Mouse (Mus musculus) MEL (cell line): ENCODE results near the gene Msl1. TPM values are rescaled to one million over a fixed set of nuclear protein-coding genes. Genes with fewer than 3 reads are reported as not detected.

Experiments
- DNase-seq: peaks from one replicate; pipeline ENCODE4 v3.0.0; 2011; ENCODE audit warnings: low read depth, low spot score
- H3K27ac ChIP-seq: 2 replicates; pipeline ENCODE4 v1.5.1; 2012; ENCODE audit warnings: low read depth, mild to moderate bottlenecking, control low read depth, low read length, moderate library complexity; ENCODE audit not compliant: control insufficient read depth
- H3K27me3 ChIP-seq, 2 experiments: fragments of 150-350 bp in 1 of 2; sonication (generic) in 1 of 2; 2 replicates each; pipeline ENCODE4 v1.6.1; 2012; ENCODE audit warnings: low read length in 2 of 2, mild to moderate bottlenecking in 2 of 2, improper control_type of control experiment in 1 of 2, moderate library complexity in 1 of 2; ENCODE audit not compliant: insufficient read depth in 2 of 2, control insufficient read depth in 1 of 2
- H3K36me3 ChIP-seq, 2 experiments: 2 replicates each; pipeline ENCODE4 v1.6.1; 2012 to 2014; ENCODE audit warnings: low read length in 2 of 2, improper control_type of control experiment in 1 of 2, inconsistent platforms in 1 of 2, mild to moderate bottlenecking in 1 of 2; ENCODE audit not compliant: insufficient read depth in 2 of 2, control insufficient read depth in 1 of 2
- H3K4me1 ChIP-seq, 2 experiments: fragments of 150-350 bp in 1 of 2; sonication (generic) in 1 of 2; 2 replicates each; pipeline ENCODE4 v1.6.1; 2012; ENCODE audit warnings: low read length in 2 of 2, improper control_type of control experiment in 1 of 2, mild to moderate bottlenecking in 1 of 2; ENCODE audit not compliant: insufficient read depth in 2 of 2, control insufficient read depth in 1 of 2
- H3K4me3 ChIP-seq, 2 experiments: fragments of 150-350 bp in 1 of 2; sonication (generic) in 1 of 2; 2 replicates each; pipeline ENCODE4 v1.5.1; 2012; ENCODE audit warnings: low read depth in 2 of 2, low read length in 2 of 2, mild to moderate bottlenecking in 2 of 2, moderate library complexity in 2 of 2, control low read depth in 1 of 2, improper control_type of control experiment in 1 of 2; ENCODE audit not compliant: control insufficient read depth in 1 of 2, insufficient read depth in 1 of 2
- H3K79me2 ChIP-seq: 2 replicates; pipeline ENCODE4 v1.6.1; 2012; ENCODE audit warnings: mild to moderate bottlenecking, low read length, moderate library complexity; ENCODE audit not compliant: control insufficient read depth, poor library complexity, insufficient read depth
- H3K9ac ChIP-seq: 2 replicates; pipeline ENCODE4 v1.6.1; 2012; ENCODE audit warnings: low read depth, mild to moderate bottlenecking, control low read depth, low read length, moderate library complexity; ENCODE audit not compliant: control insufficient read depth, poor library complexity, severe bottlenecking
- H3K9me3 ChIP-seq: fragments of 150-350 bp; sonication (generic); replicated peaks from 2 replicates; pipeline ENCODE4 v1.6.1; 2012; ENCODE audit warnings: mild to moderate bottlenecking, low read length, improper control_type of control experiment, moderate library complexity; ENCODE audit not compliant: insufficient read depth
- BHLHE40 ChIP-seq: IDR thresholded peaks from 2 replicates; pipeline ENCODE4 v1.6.1; 2012; ENCODE audit warnings: low read depth, mild to moderate bottlenecking, inconsistent platforms, low read length, improper control_type of control experiment, borderline replicate concordance
- CHD2 ChIP-seq: IDR thresholded peaks from 2 replicates; pipeline ENCODE4 v1.6.1; 2011; ENCODE audit warnings: low read length, improper control_type of control experiment
- CTCF ChIP-seq, 3 experiments: IDR thresholded peaks in 2 of 3; conservative IDR thresholded peaks in 1 of 3; 2 replicates each; pipeline ENCODE4 v1.5.1; 2011 to 2012; ENCODE audit warnings: low read length in 3 of 3, low read depth in 2 of 3, mild to moderate bottlenecking in 2 of 3, improper control_type of control experiment in 1 of 3, inconsistent platforms in 1 of 3, mixed read lengths in 1 of 3, moderate library complexity in 1 of 3; ENCODE audit not compliant: control insufficient read depth in 1 of 3, insufficient read depth in 1 of 3, poor library complexity in 1 of 3, severe bottlenecking in 1 of 3
- E2F4 ChIP-seq: IDR thresholded peaks from 2 replicates; pipeline ENCODE4 v1.6.1; 2011; ENCODE audit warnings: low read depth, low read length, improper control_type of control experiment, borderline replicate concordance
- ELF1 ChIP-seq: IDR thresholded peaks from 2 replicates; pipeline ENCODE4 v1.6.1; 2014; ENCODE audit warnings: low read depth, mild to moderate bottlenecking, inconsistent platforms, low read length, improper control_type of control experiment, moderate library complexity
- EP300 ChIP-seq, 2 experiments: IDR thresholded peaks; 2 replicates each; pipeline ENCODE4 v1.6.1; 2011; ENCODE audit warnings: improper control_type of control experiment in 2 of 2, low read length in 2 of 2, low read depth in 1 of 2, mild to moderate bottlenecking in 1 of 2
- ETS1 ChIP-seq: IDR thresholded peaks from 2 replicates; pipeline ENCODE4 v1.6.1; 2012; ENCODE audit warnings: low read depth, mild to moderate bottlenecking, inconsistent platforms, low read length, improper control_type of control experiment, moderate library complexity
- GABPA ChIP-seq: IDR thresholded peaks from 2 replicates; pipeline ENCODE4 v1.6.1; 2012; ENCODE audit warnings: low read depth, mild to moderate bottlenecking, inconsistent platforms, low read length, improper control_type of control experiment, moderate library complexity
- HCFC1 ChIP-seq: IDR thresholded peaks from 2 replicates; pipeline ENCODE4 v1.6.1; 2012; ENCODE audit warnings: low read depth, mild to moderate bottlenecking, inconsistent platforms, low read length, improper control_type of control experiment, moderate library complexity
- JUND ChIP-seq: IDR thresholded peaks from 2 replicates; pipeline ENCODE4 v1.6.1; 2011; ENCODE audit warnings: low read depth, mild to moderate bottlenecking, improper control_type of control experiment, low read length
- KAT2A ChIP-seq: conservative IDR thresholded peaks from 2 replicates; pipeline ENCODE4 v1.6.1; 2012; ENCODE audit warnings: low read depth, low read length, improper control_type of control experiment, inconsistent platforms
- MAFK ChIP-seq: IDR thresholded peaks from 2 replicates; pipeline ENCODE4 v1.6.1; 2011; ENCODE audit warnings: low read depth, mild to moderate bottlenecking, low read length, improper control_type of control experiment, borderline replicate concordance
- MAX ChIP-seq: IDR thresholded peaks from 2 replicates; pipeline ENCODE4 v1.6.1; 2011; ENCODE audit warnings: low read length, improper control_type of control experiment
- MAZ ChIP-seq: IDR thresholded peaks from 2 replicates; pipeline ENCODE4 v1.6.1; 2012; ENCODE audit warnings: low read depth, mild to moderate bottlenecking, inconsistent platforms, low read length, improper control_type of control experiment
- MEF2A ChIP-seq: IDR thresholded peaks from 2 replicates; pipeline ENCODE4 v1.6.1; 2014; ENCODE audit warnings: low read depth, mild to moderate bottlenecking, inconsistent platforms, low read length, improper control_type of control experiment; ENCODE audit not compliant: poor library complexity, insufficient replicate concordance, severe bottlenecking; ENCODE audit errors: extremely low read depth
- MXI1 ChIP-seq: IDR thresholded peaks from 2 replicates; pipeline ENCODE4 v1.6.1; 2011; ENCODE audit warnings: mild to moderate bottlenecking, low read depth, low read length, improper control_type of control experiment
- MYC ChIP-seq: IDR thresholded peaks from 2 replicates; pipeline ENCODE4 v1.6.1; 2011; ENCODE audit warnings: low read depth, mild to moderate bottlenecking, low read length, improper control_type of control experiment, moderate library complexity
- NRF1 ChIP-seq: IDR thresholded peaks from 2 replicates; pipeline ENCODE4 v1.6.1; 2014; ENCODE audit warnings: low read depth, mild to moderate bottlenecking, inconsistent platforms, low read length, improper control_type of control experiment, moderate library complexity; ENCODE audit not compliant: poor library complexity, insufficient read depth, severe bottlenecking
- POLR2A ChIP-seq, 2 experiments: IDR thresholded peaks; 2 replicates each; pipeline ENCODE4 v1.6.1; 2011 to 2012; ENCODE audit warnings: low read length in 2 of 2, mild to moderate bottlenecking in 2 of 2, control low read depth in 1 of 2, improper control_type of control experiment in 1 of 2, low read depth in 1 of 2, moderate library complexity in 1 of 2; ENCODE audit not compliant: control insufficient read depth in 1 of 2, insufficient read depth in 1 of 2, poor library complexity in 1 of 2
- POLR2AphosphoS2 ChIP-seq: IDR thresholded peaks from 2 replicates; pipeline ENCODE4 v1.6.1; 2011; ENCODE audit warnings: low read length, improper control_type of control experiment
- POLR2AphosphoS5 ChIP-seq: IDR thresholded peaks from 2 replicates; pipeline ENCODE4 v1.6.1; 2012; ENCODE audit warnings: low read depth, borderline replicate concordance, mild to moderate bottlenecking, inconsistent platforms, low read length, moderate library complexity, mixed read lengths
- RAD21 ChIP-seq: IDR thresholded peaks from 2 replicates; pipeline ENCODE4 v1.6.1; 2011; ENCODE audit warnings: mild to moderate bottlenecking, low read depth, low read length, improper control_type of control experiment
- RCOR1 ChIP-seq: IDR thresholded peaks from 2 replicates; pipeline ENCODE4 v1.6.1; 2012; ENCODE audit warnings: low read depth, mild to moderate bottlenecking, inconsistent platforms, low read length, improper control_type of control experiment
- SIN3A ChIP-seq: IDR thresholded peaks from 2 replicates; pipeline ENCODE4 v1.6.1; 2012; ENCODE audit warnings: low read length, improper control_type of control experiment, inconsistent platforms
- SMC3 ChIP-seq: IDR thresholded peaks from 2 replicates; pipeline ENCODE4 v1.6.1; 2011; ENCODE audit warnings: low read depth, low read length, improper control_type of control experiment
- TAL1 ChIP-seq: IDR thresholded peaks from 2 replicates; pipeline ENCODE4 v1.6.1; 2012; ENCODE audit warnings: mild to moderate bottlenecking, inconsistent platforms, low read length, moderate library complexity, mixed read lengths
- TBP ChIP-seq: IDR thresholded peaks from 2 replicates; pipeline ENCODE4 v1.8.0; 2011; ENCODE audit warnings: low read depth, low read length, improper control_type of control experiment
- TCF12 ChIP-seq: IDR thresholded peaks from 2 replicates; pipeline ENCODE4 v1.6.1; 2014; ENCODE audit warnings: low read depth, mild to moderate bottlenecking, inconsistent platforms, low read length, improper control_type of control experiment, moderate library complexity
- UBTF ChIP-seq: IDR thresholded peaks from 2 replicates; pipeline ENCODE4 v1.6.1; 2012; ENCODE audit warnings: low read depth, mild to moderate bottlenecking, inconsistent platforms, low read length, improper control_type of control experiment, moderate library complexity, borderline replicate concordance; ENCODE audit not compliant: insufficient read depth
- USF2 ChIP-seq, 2 experiments: IDR thresholded peaks; 2 replicates each; pipeline ENCODE4 v1.6.1; 2011 to 2012; ENCODE audit warnings: improper control_type of control experiment in 2 of 2, low read length in 2 of 2, borderline replicate concordance in 1 of 2, inconsistent platforms in 1 of 2, low read depth in 1 of 2, mild to moderate bottlenecking in 1 of 2; ENCODE audit not compliant: insufficient read depth in 1 of 2
- ZC3H11A ChIP-seq: IDR thresholded peaks from 2 replicates; pipeline ENCODE4 v1.6.1; 2012; ENCODE audit warnings: low read depth, mild to moderate bottlenecking, inconsistent platforms, low read length, improper control_type of control experiment
- ZKSCAN1 ChIP-seq: IDR thresholded peaks from 2 replicates; pipeline ENCODE4 v1.6.1; 2012; ENCODE audit warnings: low read depth, mild to moderate bottlenecking, inconsistent platforms, low read length, improper control_type of control experiment, moderate library complexity
- ZMIZ1 ChIP-seq: IDR thresholded peaks from 2 replicates; pipeline ENCODE4 v1.6.1; 2012; ENCODE audit warnings: low read depth, mild to moderate bottlenecking, inconsistent platforms, low read length, improper control_type of control experiment, moderate library complexity
- ZNF384 ChIP-seq: IDR thresholded peaks from 2 replicates; pipeline ENCODE4 v1.6.1; 2012; ENCODE audit warnings: low read depth, mild to moderate bottlenecking, inconsistent platforms, low read length, improper control_type of control experiment
- polyA plus RNA-seq, 2 experiments: library from polyadenylated mRNA; stranded (reverse) in 1 of 2; unstranded in 1 of 2; fragments of >175 nt in 1 of 2; fragments of >200 nt in 1 of 2; gene quantifications; 2 replicates each; pipeline versions ENCODE4 v1.2.1 to v1.2.4; 2012; ENCODE audit warnings: low replicate concordance in 2 of 2, low read depth in 1 of 2; ENCODE audit not compliant: insufficient read length in 2 of 2, insufficient read depth in 1 of 2, missing spikeins in 1 of 2
- total RNA-seq: library from RNA; depleted of rRNA; stranded (reverse); fragments of 300-350 nt; gene quantifications from 2 replicates; pipeline ENCODE4 v1.2.3, GENCODE M21; 2012

The Msl1 gene
- total and polyA plus RNA-seq, 3 experiments = 37.1 to 49.4 TPM; not detected in 1

DNA sequence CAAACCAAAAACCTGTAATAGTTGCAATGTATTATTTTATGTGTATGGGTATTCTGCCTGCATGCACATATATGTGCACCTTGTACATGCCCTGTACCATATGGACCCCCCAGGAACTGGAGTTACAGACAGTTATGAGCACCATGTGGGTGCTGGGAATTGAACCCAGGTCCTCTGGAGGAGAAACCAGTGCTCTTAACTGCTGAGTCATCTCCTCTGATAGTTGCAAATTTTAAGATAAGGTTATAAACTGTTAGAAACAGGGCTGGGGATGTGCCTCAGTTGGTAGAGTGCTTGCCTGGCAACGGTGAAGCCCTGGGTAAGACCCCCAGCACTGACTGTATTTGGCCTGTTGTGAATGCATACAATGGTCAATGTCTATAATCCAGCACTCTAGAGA lies 3.9 kb upstream of the Msl1 start:
- H3K27ac ChIP-seq = peak overlapping the region; percentile 54
- TF ChIP-seq SIN3A (no peak), TCF12 (no peak), POLR2AphosphoS2 (no peak), ELF1 (no peak), MYC (no peak), CHD2 (no peak), TAL1 (no peak), RAD21 (no peak), ZC3H11A (no peak), USF2 (IDR thresholded peaks at IDR 0.05; ENCODE audit: borderline replicate concordance in 1 of 2, insufficient read depth in 1 of 2, low read depth in 1 of 2, low read length in 2 of 2) (no peak), SMC3 (no peak), POLR2AphosphoS5 (no peak), E2F4 (no peak), MEF2A (no peak), GABPA (peak; percentile 89), MAX (no peak), EP300 (IDR thresholded peaks at IDR 0.05; ENCODE audit: low read depth in 1 of 2, low read length in 2 of 2) (peak; percentile 56 to 61; a peak in 3 of 4 replicates), UBTF (no peak), RCOR1 (peak; percentile 52), NRF1 (no peak), POLR2A (IDR thresholded peaks at IDR 0.05; ENCODE audit: control insufficient read depth in 1 of 2, insufficient read depth in 1 of 2, low read depth in 1 of 2, low read length in 2 of 2, poor library complexity in 1 of 2) (no peak), ETS1 (no peak), MAZ (no peak), KAT2A (no peak), BHLHE40 (0 out of 2 replicates have a peak, but pooled peaks have one; percentile 16), TBP (no peak), MXI1 (no peak), ZMIZ1 (no peak), ZKSCAN1 (no peak), JUND (no peak), HCFC1 (no peak), MAFK (peak; percentile 84), CTCF (IDR thresholded peaks at IDR 0.05 in 2 of 3, conservative IDR thresholded peaks at IDR 0.05 in 1 of 3; ENCODE audit: control insufficient read depth in 1 of 3, insufficient read depth in 1 of 3, low read depth in 2 of 3, low read length in 3 of 3, poor library complexity in 1 of 3, severe bottlenecking in 1 of 3) (no peak), ZNF384 (no peak)
- no peak overlapping the region for H3K4me3 ChIP-seq
- DNase-seq = peak; percentile 44
- peaks cover 25% of the 10 kb centered on the region for H3K79me2 ChIP-seq
- no peaks in the 10 kb centered on the region for H3K27me3 ChIP-seq
- H3K9ac ChIP-seq = no peak overlapping the region
- peaks cover 18 to 43% of the 10 kb centered on the region in 2 experiments for H3K4me1 ChIP-seq
- peaks cover 0 to 47% of the 10 kb centered on the region in 2 experiments; a peak in 2 of 4 replicates for H3K36me3 ChIP-seq
- no peaks in the 10 kb centered on the region for H3K9me3 ChIP-seq
